Mouse (Mus musculus) ES-E14 (cell line): Measurements from ENCODE around the gene Amz2.

Experiments
- HCFC1 ChIP-seq: IDR thresholded peaks from 2 replicates; pipeline ENCODE4 v1.6.1; 2012; ENCODE audit warnings: low read length, inconsistent platforms, borderline replicate concordance; ENCODE audit not compliant: insufficient read depth
- MAFK ChIP-seq: IDR thresholded peaks from 2 replicates; pipeline ENCODE4 v1.6.1; 2014; ENCODE audit warnings: mild to moderate bottlenecking, low read depth, low read length, inconsistent platforms; ENCODE audit not compliant: insufficient read depth
- ZNF384 ChIP-seq: IDR thresholded peaks from 2 replicates; pipeline ENCODE4 v1.6.1; 2012; ENCODE audit warnings: low read depth, low read length, inconsistent platforms

- TF ChIP-seq MAFK, result no peak
- no peak for TF ChIP-seq ZNF384
- no peak for TF ChIP-seq HCFC1
Measured at GRCm38 (mm10) chr11:109476653-109477052, 50.9 kb downstream of the Amz2 start.
